Mouse (Mus musculus) kidney, adult 2 months (tissue): ENCODE data around the gene Acd. TPM values are rescaled to one million over a fixed set of nuclear protein-coding genes. Genes with fewer than 3 reads are reported as not detected.

Source experiments
- DNase-seq: peaks from one replicate; pipeline ENCODE4 v3.0.0; 2021
- H3K27ac ChIP-seq: fragments of 200-500 bp; 2 replicates; pipeline ENCODE4 v1.5.1; 2012; ENCODE audit warnings: low read depth, low read length, control low read depth, inconsistent platforms; ENCODE audit not compliant: insufficient read depth
- H3K27me3 ChIP-seq: fragments of 200-500 bp; replicated peaks from 2 replicates; pipeline ENCODE4 v1.6.1; 2012; ENCODE audit warnings: mild to moderate bottlenecking, moderate library complexity, low read length, inconsistent platforms; ENCODE audit not compliant: control insufficient read depth, insufficient read depth
- H3K36me3 ChIP-seq: fragments of 200-500 bp; 2 replicates; pipeline ENCODE4 v1.6.1; 2012; ENCODE audit warnings: mild to moderate bottlenecking, moderate library complexity, low read length, inconsistent platforms; ENCODE audit not compliant: control insufficient read depth, insufficient read depth
- H3K4me1 ChIP-seq: fragments of 200-500 bp; 2 replicates; pipeline ENCODE4 v1.6.1; 2011; ENCODE audit warnings: low read length; ENCODE audit not compliant: control insufficient read depth, insufficient read depth
- H3K4me3 ChIP-seq: fragments of 200-500 bp; 2 replicates; pipeline ENCODE4 v1.5.1; 2011; ENCODE audit warnings: mild to moderate bottlenecking, low read depth, low read length, control low read depth; ENCODE audit not compliant: insufficient read depth
- CTCF ChIP-seq: fragments of 200-500 bp; conservative IDR thresholded peaks from 2 replicates; pipeline ENCODE4 v1.5.1; 2011; ENCODE audit warnings: low read depth, mild to moderate bottlenecking, control low read depth, low read length, moderate library complexity, mixed read lengths; ENCODE audit not compliant: insufficient read depth, insufficient read length
- POLR2A ChIP-seq: fragments of 200-500 bp; IDR thresholded peaks from one replicate; pipeline ENCODE4 v1.6.1; 2011; ENCODE audit warnings: low read depth, low read length, control low read depth
- WGBS: fragments of 180-500 bp; shearing (Covaris S2); methylation state at CpG from one replicate; pipeline ENCODE4 v1.1.7; 2018; 5-methylcytosine and 5-hydroxymethylcytosine counted together
- polyA plus RNA-seq: library from polyadenylated mRNA; depleted of rRNA; stranded (reverse); fragments of >200 nt; gene quantifications from 2 replicates; pipeline ENCODE4 v1.2.3, GENCODE M21; 2012

Acd gene
- polyA plus RNA-seq, 1 experiment, result 39.9 TPM

GRCm38 (mm10) chr8:105692449-105693182 is 8.3 kb downstream of the Acd start:
- no peaks in the 10 kb centered on the region for H3K27me3 ChIP-seq
- peak; percentile 32 for DNase-seq
- no peak for TF ChIP-seq CTCF
- no peak for TF ChIP-seq POLR2A
- H3K36me3 ChIP-seq, result no peaks in the 10 kb centered on the region; the same call in 1 of the 2 replicates
- WGBS, result 86% methylated on average over 11 of the region's 11 CpGs
- no peak overlapping the region for H3K4me3 ChIP-seq
- peaks cover 3% of the 10 kb centered on the region; the same call in 1 of the 2 replicates for H3K4me1 ChIP-seq
- H3K27ac ChIP-seq, result no peak overlapping the region

GRCm38 (mm10) chr8:105690978-105691377 is 9.9 kb downstream of the Acd start:
- Histone ChIP-seq H3K4me1 (peaks cover 3% of the 10 kb centered on the region; the same call in 1 of the 2 replicates), H3K27me3 (no peaks in the 10 kb centered on the region), H3K4me3 (no peak overlapping the region), H3K27ac (no peak overlapping the region), H3K36me3 (no peaks in the 10 kb centered on the region)
- DNase-seq, result no peak
- WGBS, result 86% methylated on average over 14 of the region's 14 CpGs
- TF ChIP-seq CTCF (no peak), POLR2A (no peak)

GRCm38 (mm10) chr8:105689983-105690360 is 10.9 kb downstream of the Acd start:
- H3K4me1 ChIP-seq, result peaks cover 3% of the 10 kb centered on the region; the same call in 1 of the 2 replicates
- no peak for DNase-seq
- H3K36me3 ChIP-seq, result no peaks in the 10 kb centered on the region
- no peak overlapping the region for H3K27ac ChIP-seq
- no peak overlapping the region for H3K4me3 ChIP-seq
- H3K27me3 ChIP-seq, result no peaks in the 10 kb centered on the region
- WGBS, result 92% methylated on average over 9 of the region's 9 CpGs
- TF ChIP-seq POLR2A (no peak), CTCF (no peak)

GRCm38 (mm10) chr8:105689256-105689982 is 11.5 kb downstream of the Acd start:
- H3K36me3 ChIP-seq, result no peaks in the 10 kb centered on the region
- no peaks in the 10 kb centered on the region for H3K27me3 ChIP-seq
- no peak overlapping the region for H3K4me3 ChIP-seq
- TF ChIP-seq CTCF, result no peak
- no peak for TF ChIP-seq POLR2A
- 72% methylated on average over 35 of the region's 35 CpGs for WGBS
- peaks cover 3% of the 10 kb centered on the region; the same call in 1 of the 2 replicates for H3K4me1 ChIP-seq
- no peak overlapping the region for H3K27ac ChIP-seq
- no peak for DNase-seq

- no peaks in the 10 kb centered on the region for H3K27me3 ChIP-seq
- TF ChIP-seq CTCF (no peak), POLR2A (no peak)
- DNase-seq, result no peak
- no peak overlapping the region for H3K27ac ChIP-seq
- H3K4me3 ChIP-seq, result no peak overlapping the region
- WGBS, result 78% methylated on average over 14 of the region's 14 CpGs
- no peaks in the 10 kb centered on the region for H3K36me3 ChIP-seq
- H3K4me1 ChIP-seq, result no peaks in the 10 kb centered on the region; the same call in 1 of the 2 replicates
These were observed 12.6 kb downstream of the Acd start for GRCm38 (mm10) chr8:105688242-105688752.

GRCm38 (mm10) chr8:105687512-105687911 is 13.4 kb downstream of the Acd start:
- DNase-seq, result no peak
- no peaks in the 10 kb centered on the region for H3K36me3 ChIP-seq
- H3K4me1 ChIP-seq, result no peaks in the 10 kb centered on the region
- no peaks in the 10 kb centered on the region for H3K27me3 ChIP-seq
- no peak overlapping the region for H3K4me3 ChIP-seq
- TF ChIP-seq CTCF, result no peak
- no peak for TF ChIP-seq POLR2A
- H3K27ac ChIP-seq, result no peak overlapping the region
- WGBS, result 65% methylated on average over 8 of the region's 8 CpGs

GRCm38 (mm10) chr8:105686551-105686950 is 14.4 kb downstream of the Acd start:
- no peak for DNase-seq
- Histone ChIP-seq H3K4me3 (no peak overlapping the region), H3K27me3 (no peaks in the 10 kb centered on the region), H3K4me1 (no peaks in the 10 kb centered on the region), H3K27ac (no peak overlapping the region), H3K36me3 (no peaks in the 10 kb centered on the region)
- WGBS, result 64% methylated on average over 6 of the region's 6 CpGs
- TF ChIP-seq POLR2A, result no peak
